Mouse (Mus musculus): Measurements from ENCODE around the gene Anks1. TPM values are rescaled to one million over a fixed set of nuclear protein-coding genes. Genes with fewer than 3 reads are reported as not detected.
A peak's percentile ranks its signal among the peaks of the same experiment; 100 is the strongest.

Gene Anks1
- polyA plus RNA-seq (2015; fragmentation: Nextera tagmentation; extraction: Ambion mirVana): 3.4 and 4.3 TPM in 2 replicates

DNA sequence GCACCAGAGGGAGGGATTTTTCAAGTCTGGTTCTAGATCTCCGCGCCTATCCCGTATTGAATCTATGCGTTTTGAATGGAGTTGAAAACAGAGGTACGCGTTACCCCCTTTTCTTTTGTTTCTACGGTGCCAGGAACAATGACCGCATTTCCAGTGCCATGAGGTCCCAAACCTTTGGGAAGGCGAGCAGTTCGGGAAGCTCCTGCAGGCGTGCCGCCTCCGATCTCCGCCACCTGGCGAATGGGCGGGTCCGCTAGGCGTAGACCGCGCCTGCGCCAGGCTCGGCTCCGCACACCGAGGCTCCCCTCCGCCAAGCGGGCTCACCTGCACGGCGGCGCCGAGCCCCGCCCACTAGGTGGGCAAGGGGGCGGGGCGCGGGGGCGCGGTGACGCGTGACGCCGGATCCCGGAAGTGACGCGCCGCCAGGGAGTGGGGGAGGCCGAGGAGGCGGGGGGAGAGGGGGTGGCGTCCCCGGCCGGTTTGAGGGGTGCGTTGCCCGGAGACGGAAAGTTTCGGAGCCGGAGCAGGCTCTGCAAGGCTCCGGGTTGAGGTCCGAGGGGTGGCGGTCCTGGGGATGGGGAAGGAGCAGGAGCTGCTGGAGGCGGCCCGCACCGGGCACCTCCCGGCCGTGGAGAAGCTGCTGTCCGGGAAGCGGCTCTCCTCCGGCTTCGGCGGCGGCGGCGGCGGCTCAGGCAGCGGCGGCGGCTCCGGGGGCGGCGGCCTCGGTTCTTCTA lies at the start of gene Anks1:
Gene Anks1 (plus strand): TSS at position 419 of the 734 bp plus-strand sequence.
- ATAC-seq (ENCODE audit: insufficient read depth): peak; percentile 84
- Histone ChIP-seq H3K4me1 (replicated peaks) (peaks cover 42% of the 10 kb centered on the region), H3K4me2 (peak within 1 kb of the TSS; percentile 99), H3K9ac (peak within 1 kb of the TSS; percentile 86), H3K9me3 (replicated peaks) (no peaks in the 10 kb centered on the region), H3K27ac (replicated peaks) (peak within 1 kb of the TSS; percentile 85), H3K4me3 (replicated peaks) (peak within 1 kb of the TSS; percentile 93), H3K27me3 (no peaks in the 10 kb centered on the region), H3K36me3 (replicated peaks) (peaks cover 5% of the 10 kb centered on the region; the same call in 1 of the 2 replicates)
- under 1% methylated on average over 78 of the region's 78 CpGs for WGBS (ENCODE audit: insufficient replicate concordance)

DNA sequence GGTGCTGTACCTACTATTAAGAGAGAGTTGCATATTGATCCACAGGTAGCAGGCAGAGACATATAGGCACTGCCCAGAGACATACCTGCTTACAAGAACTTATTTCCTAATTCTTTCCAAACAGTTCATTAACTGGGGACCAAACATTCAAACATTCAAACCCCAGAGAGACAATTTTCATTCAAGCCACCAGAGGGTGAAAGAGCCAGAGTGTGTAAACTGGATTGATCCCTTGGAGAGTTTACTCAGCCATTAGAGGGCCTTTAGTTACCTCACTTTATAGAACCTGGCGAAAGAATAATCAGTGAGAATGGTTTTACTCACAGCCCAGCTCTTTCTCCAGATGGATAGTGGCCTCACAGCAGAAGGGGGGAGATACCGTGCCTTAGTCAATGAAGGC lies 43.6 kb upstream of the Anks1 start:
- H3K4me3 ChIP-seq (replicated peaks): no peak overlapping the region
- ATAC-seq (ENCODE audit: insufficient read depth): no peak
- no peak overlapping the region for H3K4me2 ChIP-seq
- H3K27ac ChIP-seq (replicated peaks): no peak overlapping the region
- 59% methylated on average over 2 of the region's 2 CpGs for WGBS (ENCODE audit: insufficient replicate concordance)
- H3K9me3 ChIP-seq (replicated peaks): no peaks in the 10 kb centered on the region
- no peak overlapping the region for H3K9ac ChIP-seq
- 0 out of 2 replicates have a peak, but pooled peaks cover 6% of the 10 kb centered on the region for H3K36me3 ChIP-seq (replicated peaks)
- no peaks in the 10 kb centered on the region for H3K27me3 ChIP-seq
- H3K4me1 ChIP-seq (replicated peaks): peaks cover 20% of the 10 kb centered on the region

DNA sequence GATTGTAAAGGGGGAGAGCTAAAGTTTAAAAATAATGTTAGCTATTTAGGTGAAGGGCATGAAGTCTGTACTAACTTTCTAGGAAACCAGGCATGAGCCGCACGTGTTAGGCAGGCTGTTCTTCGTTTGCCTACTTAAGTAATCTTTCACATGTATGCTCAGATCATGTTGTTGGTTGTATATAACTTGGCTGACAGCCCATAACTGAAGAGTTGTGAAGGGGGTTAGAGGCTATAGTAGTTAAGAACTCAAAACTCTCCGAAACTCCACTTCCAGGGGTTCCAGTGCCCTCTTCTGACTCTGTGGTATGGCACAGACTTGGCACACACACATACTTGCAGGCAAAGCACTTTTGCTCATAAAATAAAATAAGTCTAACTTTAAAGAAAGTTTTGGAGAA lies 42.4 kb upstream of the Anks1 start:
- Histone ChIP-seq H3K4me3 (replicated peaks) (no peak overlapping the region), H3K4me1 (replicated peaks) (peaks cover 14% of the 10 kb centered on the region), H3K4me2 (no peak overlapping the region), H3K36me3 (replicated peaks) (0 out of 2 replicates have a peak, but pooled peaks cover 6% of the 10 kb centered on the region), H3K9me3 (replicated peaks) (no peaks in the 10 kb centered on the region), H3K9ac (no peak overlapping the region), H3K27ac (replicated peaks) (no peak overlapping the region), H3K27me3 (no peaks in the 10 kb centered on the region)
- no peak for ATAC-seq (ENCODE audit: insufficient read depth)
- WGBS (ENCODE audit: insufficient replicate concordance): 80% methylated on average over 4 of the region's 4 CpGs

DNA sequence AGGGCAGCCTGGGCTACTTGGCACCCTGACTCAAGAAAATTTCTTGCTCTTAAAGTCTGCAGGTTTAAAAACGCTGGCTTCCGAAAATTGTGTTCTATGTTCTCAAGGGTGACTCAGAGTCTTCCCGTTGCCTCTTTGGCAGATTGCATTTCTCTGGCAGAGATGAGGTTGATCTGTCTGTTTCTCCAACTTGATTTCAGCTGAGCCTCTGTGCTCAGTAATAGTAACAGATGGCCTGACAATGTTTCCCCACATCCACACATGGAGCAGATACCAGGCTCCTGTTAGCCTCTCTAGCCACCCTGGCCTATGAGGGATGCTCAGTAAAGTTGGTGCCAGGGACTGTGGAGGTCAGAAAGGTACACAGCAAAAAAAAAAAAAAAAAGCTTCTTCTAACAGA lies 37.3 kb upstream of the Anks1 start:
- no peak overlapping the region for H3K27ac ChIP-seq (replicated peaks)
- H3K36me3 ChIP-seq (replicated peaks): 0 out of 2 replicates have a peak, but pooled peaks cover 6% of the 10 kb centered on the region
- H3K9me3 ChIP-seq (replicated peaks): no peaks in the 10 kb centered on the region
- no peak overlapping the region for H3K9ac ChIP-seq
- ATAC-seq (ENCODE audit: insufficient read depth): no peak
- WGBS (ENCODE audit: insufficient replicate concordance): 82% methylated on average over 3 of the region's 3 CpGs
- no peaks in the 10 kb centered on the region for H3K27me3 ChIP-seq
- H3K4me1 ChIP-seq (replicated peaks): peaks cover 35% of the 10 kb centered on the region
- no peak overlapping the region for H3K4me2 ChIP-seq
- H3K4me3 ChIP-seq (replicated peaks): no peak overlapping the region

DNA sequence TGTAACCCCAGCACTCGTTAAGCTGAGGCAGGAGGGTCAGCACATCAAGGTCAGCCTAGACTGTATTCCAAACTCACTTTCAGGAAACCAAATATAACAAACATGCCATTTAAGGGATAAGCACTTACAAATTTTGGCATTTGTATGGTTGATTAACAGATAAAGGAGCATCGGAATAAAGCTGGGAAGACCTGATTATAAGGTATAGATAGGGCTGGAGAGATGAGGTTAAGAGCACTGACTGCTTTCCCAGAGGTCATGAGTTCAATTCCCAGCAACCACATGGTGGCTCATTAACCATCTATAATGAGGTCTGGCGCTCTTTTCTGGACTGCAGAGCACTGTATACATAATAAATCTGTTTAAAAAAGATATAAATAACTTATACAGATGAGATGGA lies 35.5 kb upstream of the Anks1 start:
- H3K27me3 ChIP-seq: no peaks in the 10 kb centered on the region
- H3K4me1 ChIP-seq (replicated peaks): peaks cover 30% of the 10 kb centered on the region
- H3K9me3 ChIP-seq (replicated peaks): no peaks in the 10 kb centered on the region
- 0 out of 2 replicates have a peak, but pooled peaks cover 11% of the 10 kb centered on the region for H3K36me3 ChIP-seq (replicated peaks)
- no peak for ATAC-seq (ENCODE audit: insufficient read depth)
- H3K4me2 ChIP-seq: no peak overlapping the region
- 60% methylated on average over 3 of the region's 3 CpGs for WGBS (ENCODE audit: insufficient replicate concordance)
- no peak overlapping the region for H3K27ac ChIP-seq (replicated peaks)
- no peak overlapping the region for H3K9ac ChIP-seq
- H3K4me3 ChIP-seq (replicated peaks): no peak overlapping the region

DNA sequence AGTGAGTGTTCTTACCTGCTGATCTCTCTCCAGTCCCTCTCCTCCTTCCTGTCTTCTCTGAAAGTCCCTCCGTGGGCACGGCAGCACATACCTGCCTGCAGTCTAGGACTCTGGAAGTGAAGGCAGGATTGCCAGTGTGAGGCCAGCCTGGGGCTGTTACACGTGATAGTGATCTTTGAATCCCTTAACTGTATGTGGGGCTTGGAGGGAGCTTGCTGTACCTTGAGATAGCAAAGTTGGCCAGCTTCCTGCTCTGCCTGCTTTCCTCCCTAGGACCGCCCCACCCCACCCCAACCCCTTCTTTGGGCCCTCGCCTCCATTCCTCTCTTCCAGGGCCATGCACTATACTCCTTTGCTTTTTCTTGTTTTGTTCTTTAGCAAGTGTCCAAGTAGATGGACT lies 34.6 kb upstream of the Anks1 start:
- no peak overlapping the region for H3K9ac ChIP-seq
- peaks cover 17% of the 10 kb centered on the region; the same call in 1 of the 2 replicates for H3K36me3 ChIP-seq (replicated peaks)
- H3K4me3 ChIP-seq (replicated peaks): no peak overlapping the region
- no peaks in the 10 kb centered on the region for H3K27me3 ChIP-seq
- H3K9me3 ChIP-seq (replicated peaks): no peaks in the 10 kb centered on the region
- ATAC-seq (ENCODE audit: insufficient read depth): peak; percentile 85
- peak overlapping the region; percentile 51 for H3K4me2 ChIP-seq
- 21% methylated on average over 5 of the region's 5 CpGs for WGBS (ENCODE audit: insufficient replicate concordance)
- peak overlapping the region; percentile 6; the same call in 1 of the 2 replicates for H3K27ac ChIP-seq (replicated peaks)
- peaks cover 30% of the 10 kb centered on the region for H3K4me1 ChIP-seq (replicated peaks)

DNA sequence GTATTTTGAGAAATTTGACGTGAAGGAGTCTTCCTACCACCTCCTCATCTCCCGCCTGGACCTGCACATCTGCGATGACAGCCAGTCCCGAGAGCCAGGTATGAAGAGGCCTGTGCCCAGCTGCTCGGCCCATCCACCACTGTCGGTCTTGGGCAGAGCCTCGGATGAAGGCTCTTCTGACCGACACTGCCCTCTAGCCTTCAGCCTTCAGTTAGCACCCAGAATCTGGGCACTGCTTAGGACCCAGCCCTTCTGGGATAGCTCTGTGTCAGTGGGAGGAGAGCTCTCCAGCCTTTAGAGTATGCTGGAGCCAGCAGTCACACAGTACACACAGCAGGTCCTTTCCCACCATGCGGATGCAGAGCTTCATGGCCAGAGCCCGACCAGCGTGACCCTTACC lies 27.6 kb upstream of the Anks1 start:
- Histone ChIP-seq H3K9ac (no peak overlapping the region), H3K4me1 (replicated peaks) (no peaks in the 10 kb centered on the region; the same call in 1 of the 2 replicates), H3K27ac (replicated peaks) (no peak overlapping the region), H3K9me3 (replicated peaks) (no peaks in the 10 kb centered on the region), H3K27me3 (no peaks in the 10 kb centered on the region), H3K4me2 (no peak overlapping the region), H3K4me3 (replicated peaks) (no peak overlapping the region), H3K36me3 (replicated peaks) (peaks cover 65% of the 10 kb centered on the region)
- no peak for ATAC-seq (ENCODE audit: insufficient read depth)
- WGBS (ENCODE audit: insufficient replicate concordance): 70% methylated on average over 11 of the region's 11 CpGs

DNA sequence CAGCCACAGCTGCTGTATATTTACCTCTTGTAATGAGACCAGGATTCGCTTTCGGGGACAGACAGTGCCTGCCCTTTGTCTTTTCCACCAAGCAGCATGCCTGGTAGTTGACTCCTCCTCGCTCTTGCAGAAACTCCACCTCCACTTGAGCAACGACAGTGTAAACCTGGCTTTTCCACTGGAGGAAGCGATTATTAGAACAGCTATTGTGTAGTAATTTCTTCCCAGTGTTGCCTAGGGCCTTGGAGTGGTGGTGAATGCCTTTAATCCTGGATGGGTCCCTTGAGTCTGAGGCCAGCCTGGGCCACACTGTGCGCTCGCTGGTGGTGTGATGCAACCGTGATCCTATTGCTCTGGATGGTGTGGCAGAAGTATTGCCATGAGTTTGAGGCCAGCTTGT lies 26.0 kb upstream of the Anks1 start:
- no peak overlapping the region for H3K4me3 ChIP-seq (replicated peaks)
- H3K27me3 ChIP-seq: no peaks in the 10 kb centered on the region
- H3K36me3 ChIP-seq (replicated peaks): peaks cover 73% of the 10 kb centered on the region
- H3K4me1 ChIP-seq (replicated peaks): no peaks in the 10 kb centered on the region
- no peak overlapping the region for H3K9ac ChIP-seq
- ATAC-seq (ENCODE audit: insufficient read depth): no peak
- no peak overlapping the region for H3K27ac ChIP-seq (replicated peaks)
- no peaks in the 10 kb centered on the region for H3K9me3 ChIP-seq (replicated peaks)
- no peak overlapping the region for H3K4me2 ChIP-seq
- 84% methylated on average over 8 of the region's 8 CpGs for WGBS (ENCODE audit: insufficient replicate concordance)

DNA sequence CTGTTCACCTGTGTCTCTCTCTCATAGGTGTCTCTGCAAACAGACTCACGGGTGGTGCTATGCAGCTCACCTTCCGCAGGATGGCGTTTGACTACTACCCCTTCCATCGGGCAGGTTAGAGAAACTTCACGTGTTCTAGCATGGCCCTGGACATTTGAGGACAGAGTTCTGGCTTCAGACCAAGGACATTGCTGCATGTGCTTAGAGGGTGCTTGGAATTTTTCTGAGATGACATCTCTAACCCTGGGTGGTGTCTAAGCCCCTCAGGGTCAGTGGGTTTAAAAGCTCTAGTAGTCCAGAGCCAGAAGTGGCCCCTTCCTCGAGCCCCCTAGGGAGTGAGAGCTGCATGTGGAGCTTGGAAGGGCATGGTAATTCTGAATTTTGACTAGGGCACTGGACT lies 25.1 kb upstream of the Anks1 start:
- ATAC-seq (ENCODE audit: insufficient read depth): no peak
- Histone ChIP-seq H3K4me2 (no peak overlapping the region), H3K27me3 (no peaks in the 10 kb centered on the region), H3K4me3 (replicated peaks) (no peak overlapping the region), H3K4me1 (replicated peaks) (no peaks in the 10 kb centered on the region), H3K27ac (replicated peaks) (no peak overlapping the region), H3K36me3 (replicated peaks) (peaks cover 71% of the 10 kb centered on the region), H3K9ac (no peak overlapping the region), H3K9me3 (replicated peaks) (no peaks in the 10 kb centered on the region)
- 76% methylated on average over 6 of the region's 6 CpGs for WGBS (ENCODE audit: insufficient replicate concordance)

DNA sequence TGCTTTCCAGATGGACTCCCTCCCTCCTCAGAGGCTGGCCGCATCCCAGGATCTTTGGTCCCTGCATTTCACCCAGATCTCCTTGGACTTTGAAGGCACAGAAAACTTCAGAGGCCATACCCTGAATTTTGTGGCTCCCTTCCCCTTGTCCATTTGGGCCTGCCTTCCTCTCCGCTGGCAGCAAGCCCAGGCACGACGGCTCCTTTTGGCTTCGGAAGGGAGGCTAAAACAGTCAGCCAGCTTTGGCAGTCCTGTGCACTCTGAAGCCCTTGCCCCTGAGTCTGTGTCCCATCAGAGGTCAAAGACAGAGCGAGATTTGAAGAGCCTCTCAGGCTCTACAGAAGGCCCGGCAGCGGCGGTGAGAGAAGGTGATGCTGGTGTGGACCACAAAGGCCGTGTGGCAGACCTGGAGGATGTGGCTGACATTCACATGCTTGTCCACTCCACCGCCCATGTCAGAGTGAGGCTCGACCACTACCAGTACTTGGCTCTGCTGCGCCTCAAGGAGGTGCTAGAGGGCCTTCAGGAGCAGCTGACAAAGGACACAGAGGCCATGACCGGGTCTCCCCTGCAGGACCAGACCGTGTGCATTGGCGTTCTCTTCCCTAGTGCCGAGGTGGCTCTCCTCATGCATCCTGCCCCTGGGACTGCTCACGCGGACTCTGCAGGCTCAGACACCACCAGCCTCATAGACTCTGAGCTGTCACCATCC lies 22.5 kb upstream of the Anks1 start:
- 80% methylated on average over 19 of the region's 19 CpGs for WGBS (ENCODE audit: insufficient replicate concordance)
- peaks cover 59% of the 10 kb centered on the region for H3K36me3 ChIP-seq (replicated peaks)
- H3K4me1 ChIP-seq (replicated peaks): no peaks in the 10 kb centered on the region

DNA sequence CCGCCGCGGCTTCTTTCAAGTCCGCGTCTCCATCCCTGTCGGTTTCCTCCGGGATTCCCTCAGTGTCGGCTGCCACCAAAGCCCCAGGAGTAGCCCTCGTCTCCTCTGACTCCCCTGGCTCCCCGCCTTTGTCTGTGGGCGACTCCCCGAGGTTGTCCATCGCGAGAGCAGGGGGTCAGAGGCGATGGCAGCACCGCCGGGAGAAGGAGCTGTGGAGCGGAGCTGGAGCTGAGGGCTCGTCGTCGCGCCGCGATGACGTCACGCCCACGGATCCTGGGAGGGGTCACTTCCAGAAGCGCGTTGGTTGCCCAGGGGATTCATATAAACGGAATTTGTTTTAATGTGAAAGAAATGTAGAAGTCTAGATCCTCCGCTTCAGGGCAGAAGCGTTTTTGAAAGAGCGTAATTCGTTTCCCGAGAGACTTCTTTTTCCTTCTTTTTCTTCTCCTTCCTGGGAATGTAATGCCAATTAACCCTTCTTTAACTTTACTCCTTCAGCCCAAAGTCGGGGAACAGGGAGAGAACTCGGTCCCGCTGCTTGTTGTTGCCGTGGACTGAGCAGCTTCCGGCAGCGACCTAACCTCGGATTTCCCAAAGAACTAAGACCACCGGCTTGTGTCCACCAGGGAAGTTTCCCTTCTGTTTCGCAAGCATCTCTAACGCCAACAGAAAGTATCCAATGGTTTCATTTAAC lies 1.4 kb upstream of the Anks1 start:
- ATAC-seq (ENCODE audit: insufficient read depth): peak; percentile 34
- peak overlapping the region; percentile 86 for H3K9ac ChIP-seq
- under 1% methylated on average over 45 of the region's 45 CpGs for WGBS (ENCODE audit: insufficient replicate concordance)
- peak overlapping the region; percentile 99 for H3K4me2 ChIP-seq
- no peaks in the 10 kb centered on the region for H3K27me3 ChIP-seq
- H3K9me3 ChIP-seq (replicated peaks): no peaks in the 10 kb centered on the region
- H3K4me3 ChIP-seq (replicated peaks): peak overlapping the region; percentile 93
- H3K4me1 ChIP-seq (replicated peaks): peaks cover 42% of the 10 kb centered on the region
- peak overlapping the region; percentile 85 for H3K27ac ChIP-seq (replicated peaks)
- H3K36me3 ChIP-seq (replicated peaks): peaks cover 17% of the 10 kb centered on the region

More for the DNA sequence above, 22.5 kb upstream of the Anks1 start:
- no peak for ATAC-seq (ENCODE audit: insufficient read depth)
- H3K9me3 ChIP-seq (replicated peaks): no peaks in the 10 kb centered on the region
- no peak overlapping the region for H3K9ac ChIP-seq
- no peak overlapping the region for H3K4me2 ChIP-seq
- no peak overlapping the region for H3K4me3 ChIP-seq (replicated peaks)
- H3K27me3 ChIP-seq: no peaks in the 10 kb centered on the region
- H3K27ac ChIP-seq (replicated peaks): no peak overlapping the region

Measured in liver, embryonic 15.5 days (tissue).